Mouse (Mus musculus) skeletal muscle tissue, postnatal 0 days (tissue): Measurements from ENCODE around the gene Bcr. TPM values are rescaled to one million over a fixed set of nuclear protein-coding genes. Genes with fewer than 3 reads are reported as not detected.

ENCODE experiments used
- polyA plus RNA-seq: library from polyadenylated mRNA; unstranded; fragments of >200 nt; fragmentation: Nextera tagmentation; extraction: Ambion mirVana; gene quantifications from 2 replicates; pipeline ENCODE4 v1.2.1, GENCODE M21; 2015

Bcr gene
- 2.1 and 3.1 TPM in 2 replicates for polyA plus RNA-seq

DNA sequence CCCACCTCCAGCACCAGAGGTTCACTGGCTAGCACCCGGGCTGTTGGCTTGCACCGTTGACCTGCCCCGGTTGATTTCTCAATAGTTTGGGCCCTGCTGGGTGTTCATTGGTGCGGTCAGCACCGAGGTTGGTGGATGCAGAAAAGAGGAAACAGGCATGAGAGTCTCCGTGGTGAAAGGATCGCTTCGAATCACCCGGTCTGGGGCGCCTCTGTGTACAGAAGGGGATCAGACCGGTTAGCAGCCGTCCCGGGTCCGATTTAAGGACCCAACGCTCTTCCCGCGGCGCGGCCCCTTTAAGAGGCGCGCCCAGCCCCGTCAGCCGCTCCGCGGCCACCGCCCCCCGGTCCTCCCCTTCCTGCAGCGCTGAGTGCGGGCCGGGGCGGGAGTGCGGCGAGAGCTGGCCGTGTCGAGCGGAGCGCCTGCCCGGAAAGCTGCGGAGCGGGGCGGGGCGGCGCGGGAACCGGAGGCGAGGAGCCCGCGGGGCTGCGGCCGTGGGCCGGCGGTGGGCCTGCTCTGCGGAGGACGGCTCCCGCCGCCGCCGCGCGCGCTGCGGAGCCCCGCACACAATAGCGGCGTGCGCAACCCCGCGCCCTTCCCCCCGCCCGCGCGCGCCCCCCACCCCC is at the start of gene Bcr:
Gene Bcr (plus strand): TSS at position 376 of the 626 bp plus-strand sequence.

DNA sequence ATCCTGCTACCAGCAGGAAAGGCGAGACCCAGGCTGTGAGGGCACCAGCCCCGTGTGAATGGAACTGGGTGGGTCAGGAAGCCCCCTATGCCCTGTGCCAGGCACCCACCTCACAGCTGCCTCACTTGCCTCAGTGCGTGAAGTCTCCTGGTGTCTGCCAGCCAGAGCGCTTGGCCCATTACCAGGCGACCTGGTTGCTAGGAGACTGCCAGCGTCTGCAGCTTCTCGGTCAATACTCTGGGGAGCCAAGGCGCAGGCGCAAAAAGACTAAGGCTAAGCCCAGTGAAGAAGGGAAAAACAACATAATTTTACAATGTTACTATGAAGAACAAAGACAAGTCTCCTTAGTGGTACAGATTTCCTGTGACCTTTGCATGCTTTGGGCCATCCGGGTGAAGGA is 28.0 kb upstream of the Bcr start, which contains the start of gene Rsph14:
Gene Rsph14 (minus strand): TSS at position 192 of the 400 bp plus-strand sequence.

DNA sequence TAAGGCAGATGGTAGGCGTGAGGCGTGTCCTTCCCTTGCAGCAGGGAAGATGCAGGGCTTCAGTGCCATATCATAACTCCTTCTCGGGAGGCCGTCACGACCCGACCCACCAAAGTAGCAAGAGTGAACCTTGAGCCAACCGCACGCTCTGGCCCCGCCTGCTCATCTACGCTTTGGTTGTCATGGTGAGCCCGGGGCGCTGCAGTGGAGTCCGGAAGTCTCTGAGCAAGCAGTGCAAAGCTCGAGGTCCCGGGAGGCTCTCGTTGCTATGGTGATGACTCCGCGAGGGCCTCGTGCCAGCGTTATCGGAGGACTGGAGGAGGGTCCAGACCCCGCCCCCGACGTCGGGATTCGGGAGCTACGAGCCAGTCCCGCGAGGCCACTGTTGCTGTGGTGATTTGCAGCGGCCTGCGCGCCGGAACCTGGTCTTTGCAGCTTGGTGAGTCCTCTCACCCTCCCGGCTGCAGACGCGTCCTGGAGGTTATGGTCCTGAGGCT is 23.5 kb upstream of the Bcr start, which contains the start of gene Rab36:
Gene Rab36 (plus strand): TSS at position 176 of the 497 bp plus-strand sequence.

DNA sequence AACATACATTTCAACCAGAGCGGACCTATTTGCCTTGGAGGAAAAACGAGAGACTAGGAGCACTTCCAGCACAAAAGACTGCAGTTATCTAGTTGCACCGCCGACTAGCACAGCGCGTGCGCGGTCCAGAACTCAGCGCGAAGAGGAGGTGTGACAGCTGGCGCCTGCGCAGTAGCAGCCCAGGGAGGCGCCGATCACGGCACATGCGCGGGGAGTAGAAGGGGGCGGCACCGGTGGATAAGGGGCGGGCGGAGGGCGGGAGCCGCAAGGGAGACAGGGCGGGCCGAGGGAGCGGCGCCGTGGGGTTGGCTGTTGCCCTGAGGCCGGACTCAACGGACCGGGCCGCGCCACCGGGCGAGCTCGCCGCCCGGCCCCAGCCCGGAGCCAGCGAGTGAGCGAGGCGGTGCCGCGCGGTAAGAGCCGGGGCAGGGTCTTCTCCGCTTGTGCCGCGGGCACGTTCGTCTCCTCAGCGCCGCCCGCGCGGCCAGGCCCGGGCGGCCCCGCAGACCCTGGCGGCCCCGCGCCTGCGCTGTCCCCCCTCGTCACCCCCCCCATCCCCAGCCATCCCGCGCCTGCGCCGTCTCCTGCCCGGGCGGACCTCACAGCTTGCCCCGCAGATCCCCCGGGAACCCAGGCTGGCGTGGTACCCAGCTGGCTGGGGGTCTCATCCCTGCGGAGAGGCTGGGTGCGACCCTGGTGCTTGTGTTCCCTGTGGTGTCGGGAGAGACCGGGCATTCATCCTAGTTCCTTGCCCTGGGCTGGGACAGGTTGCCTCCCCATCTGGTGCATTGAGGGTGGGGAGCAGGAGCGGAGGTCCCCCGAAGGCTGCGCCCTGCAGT is 151.6 kb downstream of the Bcr start, which contains the start of gene Specc1l:
Gene Specc1l (plus strand): TSS at position 267 of the 839 bp plus-strand sequence.

Other genes starting within 250 kb of the Bcr start
- gene Gnaz, start 93.4 kb upstream of the Bcr start, polyA plus RNA-seq: 0.50 and 0.79 TPM in 2 replicates
- gene Rsph14, start 28.0 kb upstream of the Bcr start, polyA plus RNA-seq: not detected in 2 replicates
- gene Rab36, start 23.5 kb upstream of the Bcr start, polyA plus RNA-seq: 1.4 and 2.1 TPM in 2 replicates
- gene Specc1l, start 151.5 kb downstream of the Bcr start, polyA plus RNA-seq: 10.0 and 11.5 TPM in 2 replicates